Mouse (Mus musculus): ENCODE measurements around the gene Gpr146. TPM values are rescaled to one million over a fixed set of nuclear protein-coding genes. Genes with fewer than 3 reads are reported as not detected.

Gpr146 gene
- polyA plus RNA-seq, 1 experiment from 2014 or later, result 3.5 TPM

DNA sequence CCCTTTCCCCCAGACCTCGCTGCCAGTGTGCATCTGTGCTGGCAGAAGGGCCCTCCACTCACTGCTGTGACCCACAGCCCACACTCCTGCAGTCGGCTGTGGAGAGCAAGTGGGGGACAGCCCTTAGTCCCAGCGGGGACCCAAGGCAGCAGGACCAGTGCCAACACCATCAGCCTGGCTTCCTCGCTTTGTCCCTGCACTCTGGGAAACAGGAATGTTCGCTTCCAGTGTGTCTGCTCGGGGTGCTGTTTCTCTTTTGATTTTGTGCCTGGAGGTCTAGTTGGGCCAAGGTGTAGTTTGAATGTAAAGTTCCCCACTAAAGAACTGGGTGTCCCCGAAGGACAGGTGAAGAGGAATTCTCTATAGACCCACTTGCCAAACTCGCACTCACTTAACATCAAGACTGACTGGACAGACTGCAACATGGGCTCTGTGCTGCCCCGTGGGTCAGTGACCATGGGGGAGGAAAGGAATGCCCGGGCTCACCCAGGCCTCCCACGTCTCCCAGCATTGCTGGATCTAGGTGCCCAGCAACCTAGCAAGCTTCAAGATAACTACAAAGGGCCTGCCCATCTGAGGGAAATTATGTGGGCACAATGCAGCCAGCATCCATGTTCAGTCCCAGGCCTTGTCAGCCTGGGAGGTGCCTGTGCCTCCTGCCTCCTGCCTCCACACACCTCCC lies 14.0 kb downstream of the Gpr146 start:
- TF ChIP-seq EP300 (optimal IDR thresholded peaks at IDR 0.05) (no peak), CTCF (IDR thresholded peaks at IDR 0.05; ENCODE audit: low read depth) (no peak)
- Histone ChIP-seq H3K27ac (replicated peaks) (no peak overlapping the region), H3K36me3 (ENCODE audit: control insufficient read depth, insufficient read depth, low read length) (no peaks in the 10 kb centered on the region), H3K9ac (ENCODE audit: low read length) (no peak overlapping the region), H3K4me1 (replicated peaks; ENCODE audit: control insufficient read depth, insufficient read depth) (peaks cover 9% of the 10 kb centered on the region), H3K4me2 (replicated peaks; ENCODE audit: low read depth) (no peak overlapping the region), H3K9me3 (ENCODE audit: control insufficient read depth, low read length) (no peaks in the 10 kb centered on the region), H3K4me3 (ENCODE audit: low read depth, low read length) (no peak overlapping the region), H3K27me3 (ENCODE audit: control insufficient read depth, insufficient read depth, low read length) (no peaks in the 10 kb centered on the region)
- DNase-seq (ENCODE audit: low spot score) (no peak), ATAC-seq (ENCODE audit: low FRiP score, low TSS enrichment) (no peak)
- 78% methylated on average over 11 of the region's 11 CpGs for WGBS

DNA sequence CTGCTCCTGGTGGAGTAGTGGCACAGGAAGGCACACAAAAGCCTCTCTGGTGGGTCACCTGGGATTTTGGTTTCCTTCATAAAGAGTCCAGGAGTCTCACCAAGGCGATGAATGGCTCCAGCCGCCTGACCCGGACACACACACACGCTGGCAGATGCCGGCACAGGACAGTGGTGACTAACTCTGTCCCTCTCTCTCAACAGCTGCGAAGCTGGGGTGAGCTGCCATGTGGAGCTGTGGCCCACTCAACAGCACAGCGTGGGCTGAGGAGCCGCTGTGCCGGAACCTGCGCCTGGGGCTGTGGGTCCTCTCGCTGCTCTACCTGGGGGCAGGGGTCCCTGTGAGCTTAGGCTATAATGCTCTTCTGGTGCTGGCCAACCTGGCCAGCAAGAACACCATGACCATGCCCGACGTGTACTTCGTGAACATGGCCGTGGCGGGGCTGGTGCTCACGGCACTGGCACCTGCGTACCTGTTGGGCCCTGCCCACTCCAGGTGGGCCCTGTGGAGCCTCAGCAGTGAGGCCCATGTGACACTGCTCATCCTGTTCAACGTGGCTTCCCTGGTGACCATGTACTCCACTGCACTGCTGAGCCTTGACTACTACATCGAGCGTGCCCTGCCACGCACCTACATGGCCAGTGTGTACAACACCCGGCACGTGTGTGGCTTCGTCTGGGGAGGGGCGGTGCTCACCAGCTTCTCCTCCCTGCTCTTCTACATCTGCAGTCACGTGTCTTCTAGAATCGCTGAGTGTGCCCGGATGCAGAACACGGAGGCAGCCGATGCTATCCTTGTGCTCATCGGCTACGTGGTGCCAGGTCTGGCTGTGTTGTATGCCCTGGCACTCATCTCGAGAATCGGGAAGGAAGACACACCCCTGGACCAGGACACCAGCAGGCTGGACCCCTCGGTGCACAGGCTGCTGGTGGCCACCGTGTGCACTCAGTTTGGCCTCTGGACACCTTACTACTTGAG lies 15.0 kb downstream of the Gpr146 start:
- no peak for TF ChIP-seq CTCF (IDR thresholded peaks at IDR 0.05; ENCODE audit: low read depth)
- TF ChIP-seq EP300 (optimal IDR thresholded peaks at IDR 0.05), result no peak
- no peak for ATAC-seq (ENCODE audit: low FRiP score, low TSS enrichment)
- peaks cover 9% of the 10 kb centered on the region for H3K4me1 ChIP-seq (replicated peaks; ENCODE audit: control insufficient read depth, insufficient read depth)
- no peaks in the 10 kb centered on the region for H3K27me3 ChIP-seq (ENCODE audit: control insufficient read depth, insufficient read depth, low read length)
- no peak overlapping the region for H3K4me2 ChIP-seq (replicated peaks; ENCODE audit: low read depth)
- no peaks in the 10 kb centered on the region for H3K9me3 ChIP-seq (ENCODE audit: control insufficient read depth, low read length)
- no peaks in the 10 kb centered on the region for H3K36me3 ChIP-seq (ENCODE audit: control insufficient read depth, insufficient read depth, low read length)
- H3K27ac ChIP-seq (replicated peaks), result no peak overlapping the region
- DNase-seq (ENCODE audit: low spot score), result no peak
- 93% methylated on average over 37 of the region's 37 CpGs for WGBS
- H3K4me3 ChIP-seq (ENCODE audit: low read depth, low read length), result no peak overlapping the region
- H3K9ac ChIP-seq (ENCODE audit: low read length), result no peak overlapping the region

DNA sequence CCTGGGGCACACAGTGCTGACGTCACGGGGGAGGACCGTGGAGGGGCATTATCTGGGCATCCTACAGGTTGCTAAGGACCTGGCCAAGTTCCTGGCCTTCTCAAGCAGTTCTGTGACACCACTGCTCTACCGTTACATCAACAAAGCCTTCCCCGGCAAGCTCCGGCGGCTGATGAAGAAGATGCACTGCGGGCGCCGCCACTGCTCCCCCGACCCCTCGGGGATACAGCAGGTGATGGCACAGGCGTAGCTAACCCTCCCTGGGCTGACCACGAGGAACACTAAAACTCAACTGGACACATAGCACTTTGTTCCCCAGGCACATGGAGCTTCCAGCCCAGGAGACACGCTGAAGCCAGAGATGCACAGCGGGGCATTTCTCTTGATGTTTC lies 15.7 kb downstream of the Gpr146 start:
- ATAC-seq (ENCODE audit: low FRiP score, low TSS enrichment) (no peak), DNase-seq (ENCODE audit: low spot score) (no peak)
- TF ChIP-seq CTCF (IDR thresholded peaks at IDR 0.05; ENCODE audit: low read depth) (no peak), EP300 (optimal IDR thresholded peaks at IDR 0.05) (no peak)
- Histone ChIP-seq H3K4me3 (ENCODE audit: low read depth, low read length) (no peak overlapping the region), H3K4me1 (replicated peaks; ENCODE audit: control insufficient read depth, insufficient read depth) (peaks cover 9% of the 10 kb centered on the region), H3K36me3 (ENCODE audit: control insufficient read depth, insufficient read depth, low read length) (no peaks in the 10 kb centered on the region), H3K27ac (replicated peaks) (no peak overlapping the region), H3K9me3 (ENCODE audit: control insufficient read depth, low read length) (no peaks in the 10 kb centered on the region), H3K27me3 (ENCODE audit: control insufficient read depth, insufficient read depth, low read length) (no peaks in the 10 kb centered on the region), H3K4me2 (replicated peaks; ENCODE audit: low read depth) (no peak overlapping the region), H3K9ac (ENCODE audit: low read length) (no peak overlapping the region)
- WGBS, result 91% methylated on average over 16 of the region's 16 CpGs

DNA sequence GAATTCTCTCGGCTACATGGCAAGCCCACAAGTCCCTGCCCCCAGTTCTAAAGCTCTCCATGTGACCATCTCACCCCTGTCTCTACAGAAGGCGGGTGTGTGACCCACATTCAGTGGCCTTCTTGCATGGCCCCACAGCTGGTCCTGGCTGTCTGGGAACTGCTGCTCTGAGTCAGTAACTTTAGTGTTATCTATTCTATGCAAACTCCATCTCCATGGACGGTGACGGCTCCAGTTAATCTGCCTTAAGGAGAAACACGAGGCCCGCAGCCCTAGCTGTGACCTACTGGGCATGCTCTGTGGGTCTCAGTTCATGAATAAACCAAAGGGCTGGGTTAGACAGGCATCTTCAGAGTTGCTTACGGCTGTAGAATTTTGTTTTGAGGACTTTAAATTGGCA lies 16.9 kb downstream of the Gpr146 start:
- H3K4me3 ChIP-seq (ENCODE audit: low read depth, low read length), result no peak overlapping the region
- no peaks in the 10 kb centered on the region for H3K9me3 ChIP-seq (ENCODE audit: control insufficient read depth, low read length)
- no peak for TF ChIP-seq EP300 (optimal IDR thresholded peaks at IDR 0.05)
- no peak for TF ChIP-seq CTCF (IDR thresholded peaks at IDR 0.05; ENCODE audit: low read depth)
- ATAC-seq (ENCODE audit: low FRiP score, low TSS enrichment) (no peak), DNase-seq (ENCODE audit: low spot score) (no peak)
- no peaks in the 10 kb centered on the region for H3K27me3 ChIP-seq (ENCODE audit: control insufficient read depth, insufficient read depth, low read length)
- peaks cover 4% of the 10 kb centered on the region for H3K4me1 ChIP-seq (replicated peaks; ENCODE audit: control insufficient read depth, insufficient read depth)
- H3K36me3 ChIP-seq (ENCODE audit: control insufficient read depth, insufficient read depth, low read length), result no peaks in the 10 kb centered on the region
- H3K27ac ChIP-seq (replicated peaks), result no peak overlapping the region
- H3K9ac ChIP-seq (ENCODE audit: low read length), result no peak overlapping the region
- no peak overlapping the region for H3K4me2 ChIP-seq (replicated peaks; ENCODE audit: low read depth)
- 59% methylated on average over 7 of the region's 7 CpGs for WGBS

DNA sequence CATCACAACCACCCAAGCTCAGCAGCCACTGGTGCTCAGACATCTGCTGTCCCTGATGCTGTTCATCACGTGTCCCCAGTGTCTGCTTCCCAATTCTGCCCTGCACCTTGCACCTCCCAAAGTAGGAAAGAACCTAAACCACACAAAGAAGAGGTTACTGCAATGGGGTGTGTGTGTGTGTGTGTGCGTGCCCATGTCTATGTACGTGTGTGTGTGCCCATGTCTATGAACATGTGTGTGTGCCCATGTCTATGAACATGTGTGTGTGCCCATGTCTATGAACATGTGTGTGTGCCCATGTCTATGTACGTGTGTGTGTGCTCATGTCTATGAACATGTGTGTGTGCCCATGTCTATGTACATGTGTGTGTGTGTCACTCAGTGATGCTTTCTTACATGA lies 18.0 kb downstream of the Gpr146 start:
- Histone ChIP-seq H3K27ac (replicated peaks) (no peak overlapping the region), H3K4me2 (replicated peaks; ENCODE audit: low read depth) (no peak overlapping the region), H3K9ac (ENCODE audit: low read length) (no peak overlapping the region), H3K4me3 (ENCODE audit: low read depth, low read length) (no peak overlapping the region), H3K9me3 (ENCODE audit: control insufficient read depth, low read length) (no peaks in the 10 kb centered on the region), H3K27me3 (ENCODE audit: control insufficient read depth, insufficient read depth, low read length) (no peaks in the 10 kb centered on the region), H3K4me1 (replicated peaks; ENCODE audit: control insufficient read depth, insufficient read depth) (no peaks in the 10 kb centered on the region), H3K36me3 (ENCODE audit: control insufficient read depth, insufficient read depth, low read length) (no peaks in the 10 kb centered on the region)
- ATAC-seq (ENCODE audit: low FRiP score, low TSS enrichment), result no peak
- TF ChIP-seq CTCF (IDR thresholded peaks at IDR 0.05; ENCODE audit: low read depth), result no peak
- no peak for DNase-seq (ENCODE audit: low spot score)
- 93% methylated on average over 4 of the region's 4 CpGs for WGBS

All from stomach, postnatal 0 days (tissue).